Mouse (Mus musculus): ENCODE results near the gene Ctla4. TPM values are rescaled to one million over a fixed set of nuclear protein-coding genes. Genes with fewer than 3 reads are reported as not detected.

The Ctla4 gene
- polyA plus RNA-seq, 1 experiment from 2014 or later, result not detected

- ATAC-seq, result no peak
- WGBS, result 90% methylated on average over 6 of the region's 6 CpGs
- Histone ChIP-seq H3K4me3 (ENCODE audit: low read depth, low read length) (no peak overlapping the region), H3K27ac (ENCODE audit: low read depth, low read length) (no peak overlapping the region), H3K9ac (ENCODE audit: low read length) (no peak overlapping the region), H3K4me1 (ENCODE audit: control insufficient read depth, insufficient read depth, low read length) (no peaks in the 10 kb centered on the region), H3K9me3 (replicated peaks; ENCODE audit: control insufficient read depth, low read length) (no peaks in the 10 kb centered on the region), H3K36me3 (ENCODE audit: control insufficient read depth, insufficient read depth, low read length) (no peaks in the 10 kb centered on the region), H3K27me3 (replicated peaks; ENCODE audit: control insufficient read depth, insufficient read depth, low read length) (no peaks in the 10 kb centered on the region), H3K4me2 (ENCODE audit: low read length) (no peak overlapping the region)
- DNase-seq (ENCODE audit: low spot score), result no peak
These were observed 69.4 kb downstream of the Ctla4 start for GRCm38 (mm10) chr1:60956196-60956595.

DNA sequence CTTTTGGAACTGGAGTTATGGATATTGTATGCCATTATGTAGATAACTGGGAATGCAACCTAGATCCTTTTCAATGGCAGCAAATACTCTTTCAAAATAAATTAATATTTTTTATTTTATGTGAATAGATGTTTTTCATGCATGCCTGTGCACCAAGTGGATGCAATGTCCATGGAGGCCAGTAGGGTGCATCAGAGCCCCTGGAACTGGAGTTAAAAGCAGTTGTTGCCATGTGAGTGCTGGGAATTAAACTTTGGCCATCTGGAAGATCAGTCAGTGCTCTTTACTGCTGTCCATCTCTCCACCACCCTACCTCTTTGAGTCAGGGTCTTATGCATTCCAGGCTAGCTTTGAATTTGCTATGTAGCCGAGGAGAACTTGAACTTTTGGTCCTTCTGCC lies 71.5 kb downstream of the Ctla4 start:
- H3K27ac ChIP-seq (ENCODE audit: low read depth, low read length), result no peak overlapping the region
- ATAC-seq (no peak), DNase-seq (ENCODE audit: low spot score) (no peak)
- no peak overlapping the region for H3K9ac ChIP-seq (ENCODE audit: low read length)
- no peaks in the 10 kb centered on the region for H3K27me3 ChIP-seq (replicated peaks; ENCODE audit: control insufficient read depth, insufficient read depth, low read length)
- H3K4me3 ChIP-seq (ENCODE audit: low read depth, low read length), result no peak overlapping the region
- 91% methylated on average over 1 of the region's 1 CpGs for WGBS
- no peaks in the 10 kb centered on the region for H3K9me3 ChIP-seq (replicated peaks; ENCODE audit: control insufficient read depth, low read length)
- no peaks in the 10 kb centered on the region for H3K36me3 ChIP-seq (ENCODE audit: control insufficient read depth, insufficient read depth, low read length)
- no peak overlapping the region for H3K4me2 ChIP-seq (ENCODE audit: low read length)
- H3K4me1 ChIP-seq (ENCODE audit: control insufficient read depth, insufficient read depth, low read length), result no peaks in the 10 kb centered on the region

GRCm38 (mm10) chr1:60959246-60959645 lies 72.4 kb downstream of the Ctla4 start:
- H3K9ac ChIP-seq (ENCODE audit: low read length), result no peak overlapping the region
- H3K27ac ChIP-seq (ENCODE audit: low read depth, low read length), result no peak overlapping the region
- no peaks in the 10 kb centered on the region for H3K9me3 ChIP-seq (replicated peaks; ENCODE audit: control insufficient read depth, low read length)
- H3K4me3 ChIP-seq (ENCODE audit: low read depth, low read length), result no peak overlapping the region
- H3K36me3 ChIP-seq (ENCODE audit: control insufficient read depth, insufficient read depth, low read length), result no peaks in the 10 kb centered on the region
- H3K27me3 ChIP-seq (replicated peaks; ENCODE audit: control insufficient read depth, insufficient read depth, low read length), result no peaks in the 10 kb centered on the region
- no peak overlapping the region for H3K4me2 ChIP-seq (ENCODE audit: low read length)
- 83% methylated on average over 4 of the region's 4 CpGs for WGBS
- no peak for DNase-seq (ENCODE audit: low spot score)
- no peaks in the 10 kb centered on the region for H3K4me1 ChIP-seq (ENCODE audit: control insufficient read depth, insufficient read depth, low read length)
- ATAC-seq, result no peak

GRCm38 (mm10) chr1:60960451-60960850 lies 73.7 kb downstream of the Ctla4 start:
- Histone ChIP-seq H3K9ac (ENCODE audit: low read length) (no peak overlapping the region), H3K4me1 (ENCODE audit: control insufficient read depth, insufficient read depth, low read length) (no peaks in the 10 kb centered on the region), H3K4me3 (ENCODE audit: low read depth, low read length) (no peak overlapping the region), H3K27me3 (replicated peaks; ENCODE audit: control insufficient read depth, insufficient read depth, low read length) (no peaks in the 10 kb centered on the region), H3K27ac (ENCODE audit: low read depth, low read length) (no peak overlapping the region), H3K36me3 (ENCODE audit: control insufficient read depth, insufficient read depth, low read length) (no peaks in the 10 kb centered on the region), H3K4me2 (ENCODE audit: low read length) (no peak overlapping the region), H3K9me3 (replicated peaks; ENCODE audit: control insufficient read depth, low read length) (no peaks in the 10 kb centered on the region)
- no peak for DNase-seq (ENCODE audit: low spot score)
- WGBS, result 92% methylated on average over 11 of the region's 11 CpGs
- no peak for ATAC-seq

- Histone ChIP-seq H3K9ac (ENCODE audit: low read length) (no peak overlapping the region), H3K36me3 (ENCODE audit: control insufficient read depth, insufficient read depth, low read length) (no peaks in the 10 kb centered on the region), H3K27ac (ENCODE audit: low read depth, low read length) (no peak overlapping the region), H3K9me3 (replicated peaks; ENCODE audit: control insufficient read depth, low read length) (no peaks in the 10 kb centered on the region), H3K4me2 (ENCODE audit: low read length) (no peak overlapping the region), H3K4me1 (ENCODE audit: control insufficient read depth, insufficient read depth, low read length) (no peaks in the 10 kb centered on the region), H3K4me3 (ENCODE audit: low read depth, low read length) (no peak overlapping the region), H3K27me3 (replicated peaks; ENCODE audit: control insufficient read depth, insufficient read depth, low read length) (no peaks in the 10 kb centered on the region)
- ATAC-seq (peak; percentile 50), DNase-seq (ENCODE audit: low spot score) (peak; percentile 85)
- 32% methylated on average over 4 of the region's 4 CpGs for WGBS
These were observed 74.3 kb downstream of the Ctla4 start for GRCm38 (mm10) chr1:60961080-60961479.

DNA sequence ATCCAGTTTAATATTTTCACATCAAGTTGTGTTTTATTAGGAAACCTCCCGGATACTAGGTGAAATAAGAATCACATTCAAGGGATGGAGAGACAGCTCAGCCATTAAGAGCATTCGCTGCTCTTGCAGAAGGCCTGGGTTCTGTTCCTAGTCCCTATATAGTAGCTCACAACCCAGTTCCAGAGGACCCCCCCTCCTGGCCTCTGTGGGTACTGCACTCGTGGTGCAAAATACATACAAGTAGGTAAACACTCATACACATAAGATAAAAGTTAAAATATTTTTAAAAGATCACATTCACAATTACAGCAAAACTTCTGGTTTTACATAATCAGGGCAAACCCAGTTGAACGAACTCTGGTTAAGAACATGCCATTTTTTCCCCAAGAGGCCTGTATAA lies 75.3 kb downstream of the Ctla4 start:
- Histone ChIP-seq H3K36me3 (ENCODE audit: control insufficient read depth, insufficient read depth, low read length) (no peaks in the 10 kb centered on the region), H3K4me1 (ENCODE audit: control insufficient read depth, insufficient read depth, low read length) (no peaks in the 10 kb centered on the region), H3K9me3 (replicated peaks; ENCODE audit: control insufficient read depth, low read length) (no peaks in the 10 kb centered on the region), H3K27me3 (replicated peaks; ENCODE audit: control insufficient read depth, insufficient read depth, low read length) (no peaks in the 10 kb centered on the region), H3K4me3 (ENCODE audit: low read depth, low read length) (no peak overlapping the region), H3K4me2 (ENCODE audit: low read length) (no peak overlapping the region), H3K27ac (ENCODE audit: low read depth, low read length) (no peak overlapping the region), H3K9ac (ENCODE audit: low read length) (no peak overlapping the region)
- ATAC-seq, result no peak
- DNase-seq (ENCODE audit: low spot score), result no peak
- 91% methylated on average over 4 of the region's 4 CpGs for WGBS

Other genes with a start within 250 kb of the Ctla4 start
- 0.20 and 0.32 TPM in 2 replicates for gene Cd28, start 170.2 kb upstream of the Ctla4 start, polyA plus RNA-seq (2014; fragmentation: Nextera tagmentation; extraction: Ambion mirVana)
- gene Icos, start 90.9 kb downstream of the Ctla4 start, polyA plus RNA-seq (2014; fragmentation: Nextera tagmentation; extraction: Ambion mirVana), result 0.10 TPM in 1 of 2 replicates, not detected in the other

Measured in forebrain, embryonic 14.5 days (tissue).